ENCODE assay signal across 17 mouse cellular contexts in genomic region chr10:127703299-127703698, GRCm38 (mm10). TPM values are rescaled to one million over a fixed set of nuclear protein-coding genes. Genes with fewer than 3 reads are reported as not detected.
DNase-seq lines count a peak whose midpoint lies in the region; ATAC-seq and TF ChIP-seq lines count a peak whose summit lies in the region.
"Had no signal": no experiment of that assay in that cellular context is flagged by ENCODE, and none has a peak within 500 bp of the region (broad histone marks: within the 10 kb centered on the region; RNA-seq: fewer than 3 reads in every experiment).

No protein-coding gene starts in this region.

- DNase-seq in kidney, adult 2 months, result peak; percentile 12
- DNase-seq in kidney, postnatal 25 days, result no peak
- DNase-seq in 416B (ENCODE audit: low read depth), result peak; percentile 16
- DNase-seq in c-Kit-positive CD71-negative TER-119-negative erythroid progenitor cells, embryonic 14.5 days (ENCODE audit: low read depth), result peak; percentile 12
- no peak for DNase-seq in cerebellum, postnatal 25 days
- DNase-seq: cerebellum, adult 8-10 months; heart, adult 11 months; lung, postnatal 14 days; thymus, adult 2 months had no signal

- no peaks in the 10 kb centered on the region for H3K27me3 ChIP-seq in kidney, adult 2 months (replicated peaks; ENCODE audit: control insufficient read depth, insufficient read depth, low read length)
- no peaks in the 10 kb centered on the region for H3K27me3 ChIP-seq in forebrain, embryonic 12.5 days
- H3K27me3 ChIP-seq: limb, embryonic 12.5 days; Patski had no signal

- TF ChIP-seq CTCF in kidney, adult 2 months (conservative IDR thresholded peaks at IDR 0.05; ENCODE audit: insufficient read depth, insufficient read length, low read depth, low read length), result no peak

- TF ChIP-seq POLR2A in kidney, adult 2 months (IDR thresholded peaks at IDR 0.05; ENCODE audit: low read depth, low read length), result no peak

- H3K4me2 ChIP-seq in forebrain, embryonic 12.5 days, result no peak overlapping the region
- H3K4me2 ChIP-seq: limb, embryonic 12.5 days had no signal

- no peak overlapping the region for H3K27ac ChIP-seq in kidney, adult 2 months (ENCODE audit: insufficient read depth, low read depth, low read length)
- H3K27ac ChIP-seq in forebrain, embryonic 12.5 days, result no peak overlapping the region
- H3K27ac ChIP-seq: limb, embryonic 12.5 days had no signal

- no peaks in the 10 kb centered on the region for H3K9me3 ChIP-seq in forebrain, embryonic 12.5 days
- H3K9me3 ChIP-seq: limb, embryonic 12.5 days had no signal

- H3K4me3 ChIP-seq in kidney, adult 2 months (ENCODE audit: insufficient read depth, low read depth, low read length), result no peak overlapping the region
- no peak overlapping the region for H3K4me3 ChIP-seq in forebrain, embryonic 12.5 days (replicated peaks)
- H3K4me3 ChIP-seq: limb, embryonic 12.5 days had no signal

- H3K36me3 ChIP-seq in kidney, adult 2 months (ENCODE audit: control insufficient read depth, insufficient read depth, low read length), result no peaks in the 10 kb centered on the region
- H3K36me3 ChIP-seq in forebrain, embryonic 12.5 days (replicated peaks), result peaks cover 12% of the 10 kb centered on the region

- H3K4me1 ChIP-seq in kidney, adult 2 months (ENCODE audit: control insufficient read depth, insufficient read depth, low read length), result no peaks in the 10 kb centered on the region
- no peaks in the 10 kb centered on the region for H3K4me1 ChIP-seq in forebrain, embryonic 12.5 days
- H3K4me1 ChIP-seq: limb, embryonic 12.5 days had no signal

- ATAC-seq in megakaryocyte progenitor cell, adult 5-6 weeks (replicated peaks; ENCODE audit: poor library complexity), result peak; percentile 63
- ATAC-seq in forebrain, embryonic 12.5 days (ENCODE audit: low FRiP score), result no peak
- no peak for ATAC-seq in erythroid progenitor cell, adult 5-6 weeks (replicated peaks; ENCODE audit: low FRiP score, poor library complexity, severe bottlenecking)
- ATAC-seq: inflammation-experienced regulatory T-cells, adult 6 months; Patski had no signal

- H3K9ac ChIP-seq in forebrain, embryonic 12.5 days, result no peak overlapping the region
- H3K9ac ChIP-seq: limb, embryonic 12.5 days had no signal

- 35% methylated on average over 4 of the region's 4 CpGs for WGBS in kidney, adult 2 months
- 58% methylated on average over 4 of the region's 4 CpGs for WGBS in forebrain, embryonic 12.5 days

RNA-seq across cellular contexts. Expression of gene Myo1a, which starts 1.7 kb away (rescaled TPM):
- polyA plus RNA-seq in kidney, adult 2 months (2012; rRNA removed), result 0.06 and 0.18 TPM in 2 replicates
- 0.15 TPM in 1 of 2 replicates, not detected in the other for total RNA-seq in megakaryocyte progenitor cell, adult 5-6 weeks (2015)
- total RNA-seq in megakaryocyte progenitor cell, adult 5-6 weeks (2017), result 0.03 and 0.37 TPM in 2 replicates
- polyA plus RNA-seq in forebrain, embryonic 12.5 days (2016; fragmentation: Nextera tagmentation; extraction: Ambion mirVana), result 0.50 and 0.59 TPM in 2 replicates
- 0.84 TPM in 1 of 2 replicates, not detected in the other for total RNA-seq in erythroid progenitor cell, adult 5-6 weeks (2015; ENCODE audit: low replicate concordance)
- total RNA-seq in erythroid progenitor cell, adult 5-6 weeks (2017; ENCODE audit: low replicate concordance), result 2.3 and 3.5 TPM in 2 replicates
- total RNA-seq: monocyte, adult 5-6 weeks had no signal
- polyA plus RNA-seq: inflammation-experienced regulatory T-cells, adult 6 months had no signal

RNA-seq across cellular contexts. Expression of gene Tac2, which starts 21.0 kb away (rescaled TPM):
- 0.26 TPM in 1 of 2 replicates, not detected in the other for polyA plus RNA-seq in kidney, adult 2 months (2012; rRNA removed)
- 1.2 TPM in 1 of 2 replicates, not detected in the other for total RNA-seq in megakaryocyte progenitor cell, adult 5-6 weeks (2015)
- not detected in 2 replicates for total RNA-seq in megakaryocyte progenitor cell, adult 5-6 weeks (2017)
- not detected in 2 replicates for polyA plus RNA-seq in forebrain, embryonic 12.5 days (2016; fragmentation: Nextera tagmentation; extraction: Ambion mirVana)
- total RNA-seq in erythroid progenitor cell, adult 5-6 weeks (2015; ENCODE audit: low replicate concordance), result 51.1 and 56.6 TPM in 2 replicates
- 20.4 and 22.6 TPM in 2 replicates for total RNA-seq in erythroid progenitor cell, adult 5-6 weeks (2017; ENCODE audit: low replicate concordance)
- total RNA-seq: monocyte, adult 5-6 weeks had no signal
- polyA plus RNA-seq: C2C12; inflammation-experienced regulatory T-cells, adult 6 months; Patski had no signal

RNA-seq across cellular contexts. Expression of gene Nab2, which starts 34.9 kb away (rescaled TPM):
- polyA plus RNA-seq in kidney, adult 2 months (2012; rRNA removed), result 17.9 and 18.6 TPM in 2 replicates
- 2.4 and 2.6 TPM in 2 replicates for total RNA-seq in megakaryocyte progenitor cell, adult 5-6 weeks (2015)
- 3.4 and 5.2 TPM in 2 replicates for total RNA-seq in megakaryocyte progenitor cell, adult 5-6 weeks (2017)
- 3.7 and 4.6 TPM in 2 replicates for polyA plus RNA-seq in forebrain, embryonic 12.5 days (2016; fragmentation: Nextera tagmentation; extraction: Ambion mirVana)
- 2.5 TPM in 1 of 2 replicates, not detected in the other for total RNA-seq in erythroid progenitor cell, adult 5-6 weeks (2015; ENCODE audit: low replicate concordance)
- total RNA-seq in erythroid progenitor cell, adult 5-6 weeks (2017; ENCODE audit: low replicate concordance), result 1.7 and 3.1 TPM in 2 replicates

RNA-seq across cellular contexts. Expression of gene Zbtb39, which starts 36.0 kb away (rescaled TPM):
- 7.2 and 7.3 TPM in 2 replicates for polyA plus RNA-seq in kidney, adult 2 months (2012; rRNA removed)
- total RNA-seq in megakaryocyte progenitor cell, adult 5-6 weeks (2015), result 4.7 and 5.1 TPM in 2 replicates
- total RNA-seq in megakaryocyte progenitor cell, adult 5-6 weeks (2017), result 2.0 and 3.0 TPM in 2 replicates
- polyA plus RNA-seq in forebrain, embryonic 12.5 days (2016; fragmentation: Nextera tagmentation; extraction: Ambion mirVana), result 5.2 and 6.2 TPM in 2 replicates
- 0.72 and 2.9 TPM in 2 replicates for total RNA-seq in erythroid progenitor cell, adult 5-6 weeks (2015; ENCODE audit: low replicate concordance)
- total RNA-seq in erythroid progenitor cell, adult 5-6 weeks (2017; ENCODE audit: low replicate concordance), result 1.3 TPM in 1 of 2 replicates, not detected in the other

RNA-seq across cellular contexts. Expression of gene Nemp1, which starts 36.6 kb away (rescaled TPM):
- polyA plus RNA-seq in kidney, adult 2 months (2012; rRNA removed), result 2.3 and 2.5 TPM in 2 replicates
- total RNA-seq in megakaryocyte progenitor cell, adult 5-6 weeks (2015), result 15.7 and 19.8 TPM in 2 replicates
- total RNA-seq in megakaryocyte progenitor cell, adult 5-6 weeks (2017), result 17.8 and 25.3 TPM in 2 replicates
- polyA plus RNA-seq in forebrain, embryonic 12.5 days (2016; fragmentation: Nextera tagmentation; extraction: Ambion mirVana), result 10.0 TPM in 2 replicates
- 73.5 and 83.4 TPM in 2 replicates for total RNA-seq in erythroid progenitor cell, adult 5-6 weeks (2015; ENCODE audit: low replicate concordance)
- 69.6 and 83.2 TPM in 2 replicates for total RNA-seq in erythroid progenitor cell, adult 5-6 weeks (2017; ENCODE audit: low replicate concordance)

Comparison
In these comparisons a context has a peak if more than half of its experiments do, and no peak if none do; other contexts are left out.
1. DNase-seq: peak in kidney, adult 2 months (single experiment), 416B (single experiment) and c-Kit-positive CD71-negative TER-119-negative erythroid progenitor cells, embryonic 14.5 days (single experiment); none in kidney, postnatal 25 days (0 of 2) and cerebellum, postnatal 25 days (0 of 2).
2. RNA of gene Tac2, which starts 21.0 kb away (total RNA-seq): 20.4 to 56.6 TPM in erythroid progenitor cell, adult 5-6 weeks; 1.2 TPM in megakaryocyte progenitor cell, adult 5-6 weeks; every median in the first group is over 4 times any median in the second.